Comparison of ENCODE assay signal across 9 mouse cellular contexts in the genomic region with DNA sequence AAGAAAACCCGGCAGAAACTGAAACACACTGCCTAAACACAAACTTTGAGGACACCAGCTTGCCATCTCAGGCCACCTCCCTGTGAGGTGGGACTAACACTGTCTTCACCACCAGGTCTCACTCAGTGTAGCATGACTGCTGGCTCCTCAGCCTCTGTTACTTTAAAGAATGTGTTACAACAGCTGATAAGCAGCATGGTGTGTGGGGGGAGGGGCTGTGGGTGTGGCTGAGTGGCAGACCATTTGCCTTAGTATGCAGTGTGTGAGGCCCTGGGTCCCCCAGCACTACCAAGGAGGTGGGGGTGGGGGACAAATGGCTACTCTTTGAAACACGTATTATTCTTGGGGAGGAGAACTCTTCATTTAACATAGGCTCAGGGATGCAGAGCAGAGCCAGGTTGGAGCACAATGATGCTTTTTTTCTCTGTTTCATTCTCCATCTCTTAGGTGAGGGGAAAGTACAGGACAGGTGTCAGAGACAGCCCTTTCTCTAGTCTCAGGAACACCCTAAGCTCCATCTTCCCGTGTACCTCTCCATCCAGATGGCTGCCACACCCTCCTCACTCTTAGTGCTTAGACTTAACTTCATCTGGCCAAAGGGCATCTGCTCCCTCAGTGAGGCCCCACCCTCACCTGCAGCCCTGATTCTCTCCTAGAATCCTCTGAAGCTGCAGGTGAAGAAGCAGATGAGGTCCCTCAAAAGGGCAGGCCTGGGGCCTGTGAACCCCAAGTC. TPM values are rescaled to one million over a fixed set of nuclear protein-coding genes. Genes with fewer than 3 reads are reported as not detected.
DNase-seq lines count a peak whose midpoint lies in the region; ATAC-seq and TF ChIP-seq lines count a peak whose summit lies in the region.
"Had no signal": no experiment of that assay in that cellular context is flagged by ENCODE, and none has a peak within 500 bp of the region (broad histone marks: within the 10 kb centered on the region; RNA-seq: fewer than 3 reads in every experiment).

No protein-coding gene starts in this region.

- intact Hi-C loops in heart, postnatal 25 days (cut with DNase I) = no loop called here

- TF ChIP-seq EP300 in liver, embryonic 14.5 days (IDR thresholded peaks at IDR 0.05; ENCODE audit: low read depth) = no peak

- H3K4me3 ChIP-seq in G1E (ENCODE audit: low read depth, low read length) = no peak overlapping the region
- no peak overlapping the region for H3K4me3 ChIP-seq in forebrain, embryonic 13.5 days
- H3K4me3 ChIP-seq in liver, embryonic 14.5 days (ENCODE audit: insufficient read depth in 1 of 2, low read depth in 2 of 2, low read length in 2 of 2) = no peak overlapping the region
- H3K4me3 ChIP-seq in cerebellum, adult 2 months (replicated peaks; ENCODE audit: insufficient read depth, low read depth, low read length) = no peak overlapping the region

- no peak for TF ChIP-seq CTCF in G1E (IDR thresholded peaks at IDR 0.05; ENCODE audit: low read depth, low read length)
- TF ChIP-seq CTCF in liver, embryonic 14.5 days (IDR thresholded peaks at IDR 0.05; ENCODE audit: low read depth) = no peak
- TF ChIP-seq CTCF in cerebellum, adult 2 months (IDR thresholded peaks at IDR 0.05; ENCODE audit: borderline replicate concordance, insufficient read depth, low read depth, low read length) = no peak

- peak; percentile 69 for DNase-seq in heart, postnatal 4 days
- no peak for DNase-seq in heart, postnatal 25 days (ENCODE audit: low spot score)
- no peak for DNase-seq in G1E (ENCODE audit: low spot score)
- no peak for DNase-seq in liver, embryonic 14.5 days (ENCODE audit: low read depth in 3 of 3, low spot score in 3 of 3)
- DNase-seq in cerebellum, adult 2 months = no peak
- DNase-seq in thymus, postnatal 36 days = no peak
- no peak for DNase-seq in right cerebral cortex, postnatal 4 days

- peak; percentile 22; the same call in 1 of the 2 replicates for ATAC-seq in G1E (ENCODE audit: extremely low read depth, insufficient number of reproducible peaks, low FRiP score, poor library complexity, severe bottlenecking)
- ATAC-seq in forebrain, embryonic 13.5 days = 0 out of 2 replicates have a peak, but pooled peaks have one; percentile 38
- peak; percentile 41; the same call in 1 of the 2 replicates for ATAC-seq in liver, embryonic 14.5 days (ENCODE audit: insufficient read depth)

- no peak overlapping the region for H3K27ac ChIP-seq in forebrain, embryonic 13.5 days
- no peak overlapping the region for H3K27ac ChIP-seq in liver, embryonic 14.5 days
- H3K27ac ChIP-seq in cerebellum, adult 2 months (ENCODE audit: insufficient read depth, low read length) = no peak overlapping the region

- 8% methylated on average over 3 of the region's 3 CpGs for WGBS in forebrain, embryonic 13.5 days
- WGBS in liver, embryonic 14.5 days (ENCODE audit: insufficient replicate concordance) = 11% methylated on average over 3 of the region's 3 CpGs
- 66% methylated on average over 3 of the region's 3 CpGs for WGBS in cerebellum, adult 2 months

- peaks cover 24% of the 10 kb centered on the region for H3K4me1 ChIP-seq in G1E (ENCODE audit: insufficient read depth, low read depth, low read length)
- H3K4me1 ChIP-seq in forebrain, embryonic 13.5 days = peaks cover 19% of the 10 kb centered on the region
- H3K4me1 ChIP-seq in liver, embryonic 14.5 days (replicated peaks; ENCODE audit: control insufficient read depth in 2 of 2, insufficient read depth in 2 of 2, low read length in 1 of 2) = peaks cover 5 to 13% of the 10 kb centered on the region in 2 experiments; a peak in 3 of 4 replicates
- H3K4me1 ChIP-seq in cerebellum, adult 2 months (ENCODE audit: control insufficient read depth, insufficient read depth, low read length) = no peaks in the 10 kb centered on the region

- peaks cover 34% of the 10 kb centered on the region for H3K27me3 ChIP-seq in G1E (ENCODE audit: insufficient read depth, low read length)
- H3K27me3 ChIP-seq in forebrain, embryonic 13.5 days = peaks cover 16% of the 10 kb centered on the region
- H3K27me3 ChIP-seq in liver, embryonic 14.5 days (ENCODE audit: control insufficient read depth, insufficient read depth, low read length) = peaks cover 8% of the 10 kb centered on the region
- no peaks in the 10 kb centered on the region for H3K27me3 ChIP-seq in cerebellum, adult 2 months (ENCODE audit: control insufficient read depth, insufficient read depth, low read length)

- no peak overlapping the region for H3K9ac ChIP-seq in forebrain, embryonic 13.5 days
- no peak overlapping the region for H3K9ac ChIP-seq in liver, embryonic 14.5 days (replicated peaks)

- no peaks in the 10 kb centered on the region for H3K9me3 ChIP-seq in G1E (replicated peaks)
- H3K9me3 ChIP-seq in forebrain, embryonic 13.5 days (replicated peaks) = no peaks in the 10 kb centered on the region
- no peaks in the 10 kb centered on the region for H3K9me3 ChIP-seq in liver, embryonic 14.5 days (ENCODE audit: control insufficient read depth, low read length)

- TF ChIP-seq POLR2A in cerebellum, adult 2 months (IDR thresholded peaks at IDR 0.05; ENCODE audit: borderline replicate concordance, insufficient read depth, low read length) = no peak

- H3K4me2 ChIP-seq in forebrain, embryonic 13.5 days = no peak overlapping the region
- H3K4me2 ChIP-seq in liver, embryonic 14.5 days (ENCODE audit: low read depth) = no peak overlapping the region

- peaks cover 9% of the 10 kb centered on the region for H3K36me3 ChIP-seq in G1E (replicated peaks)
- H3K36me3 ChIP-seq in forebrain, embryonic 13.5 days (ENCODE audit: poor library complexity, severe bottlenecking) = no peaks in the 10 kb centered on the region
- no peaks in the 10 kb centered on the region for H3K36me3 ChIP-seq in liver, embryonic 14.5 days (replicated peaks; ENCODE audit: control insufficient read depth, insufficient read depth, low read depth)

RNA-seq across cellular contexts. Expression of a gene that starts 5.3 kb away (rescaled TPM):
- total RNA-seq in heart, postnatal 4 days (2021) = not detected
- total RNA-seq in heart, postnatal 25 days (2021) = not detected
- total RNA-seq in G1E (2014; fragmentation: Nextera tagmentation) (not detected in 2 replicates), G1E (2017) (0.11 TPM in 1 of 2 replicates, not detected in the other)
- not detected in 2 replicates for polyA plus RNA-seq in G1E (2012)
- not detected in 2 replicates for polyA plus RNA-seq in forebrain, embryonic 13.5 days (2015; fragmentation: Nextera tagmentation; extraction: Ambion mirVana)
- not detected in 2 replicates for polyA plus RNA-seq in liver, embryonic 14.5 days (2012; rRNA removed)
- polyA plus RNA-seq in liver, embryonic 14.5 days (2014; fragmentation: Nextera tagmentation; extraction: Ambion mirVana) = not detected in 2 replicates
- 1.4 and 1.5 TPM in 2 replicates for polyA plus RNA-seq in cerebellum, adult 2 months (2012; rRNA removed)
- total RNA-seq: heart, postnatal 10 days had no signal

RNA-seq across cellular contexts. Expression of a gene that starts 11.5 kb away (rescaled TPM):
- 10 to 100 TPM; 11.9 to 12.3 TPM for total RNA-seq in heart, postnatal 4 days (2021)
- 1 to 10 TPM; 6.8 to 8.9 TPM for total RNA-seq in heart, postnatal 25 days (2021)
- 14.1 and 14.3 TPM in 2 replicates for total RNA-seq in G1E (2014; fragmentation: Nextera tagmentation)
- 10.0 and 10.5 TPM in 2 replicates for total RNA-seq in G1E (2017)
- 3.3 and 3.4 TPM in 2 replicates for polyA plus RNA-seq in G1E (2012)
- polyA plus RNA-seq in forebrain, embryonic 13.5 days (2015; fragmentation: Nextera tagmentation; extraction: Ambion mirVana) = 20.0 and 20.3 TPM in 2 replicates
- 4.5 and 5.1 TPM in 2 replicates for polyA plus RNA-seq in liver, embryonic 14.5 days (2012; rRNA removed)
- polyA plus RNA-seq in liver, embryonic 14.5 days (2014; fragmentation: Nextera tagmentation; extraction: Ambion mirVana) = 2.0 and 2.3 TPM in 2 replicates
- polyA plus RNA-seq in cerebellum, adult 2 months (2012; rRNA removed) = 39.5 and 40.3 TPM in 2 replicates

RNA-seq across cellular contexts. Expression of a gene that starts 19.8 kb away (rescaled TPM):
- not detected for total RNA-seq in heart, postnatal 4 days (2021)
- total RNA-seq in heart, postnatal 25 days (2021) = not detected
- total RNA-seq in G1E (2014; fragmentation: Nextera tagmentation) = not detected in 2 replicates
- not detected in 2 replicates for total RNA-seq in G1E (2017)
- polyA plus RNA-seq in G1E (2012) = not detected in 2 replicates
- not detected in 2 replicates for polyA plus RNA-seq in forebrain, embryonic 13.5 days (2015; fragmentation: Nextera tagmentation; extraction: Ambion mirVana)
- not detected in 2 replicates for polyA plus RNA-seq in liver, embryonic 14.5 days (2012; rRNA removed)
- polyA plus RNA-seq in liver, embryonic 14.5 days (2014; fragmentation: Nextera tagmentation; extraction: Ambion mirVana) = not detected in 2 replicates
- 0.06 TPM in 1 of 2 replicates, not detected in the other for polyA plus RNA-seq in cerebellum, adult 2 months (2012; rRNA removed)
- total RNA-seq: heart, postnatal 10 days had no signal

RNA-seq across cellular contexts. Expression of a gene that starts 40.0 kb away (rescaled TPM):
- total RNA-seq in heart, postnatal 4 days (2021) = 10 to 100 TPM; 34.5 to 37.0 TPM
- total RNA-seq in heart, postnatal 25 days (2021) = 10 to 100 TPM; 24.6 to 24.8 TPM
- total RNA-seq in G1E (2014; fragmentation: Nextera tagmentation) (18.0 and 26.6 TPM in 2 replicates), G1E (2017) (16.6 and 19.4 TPM in 2 replicates)
- 7.4 and 19.2 TPM in 2 replicates for polyA plus RNA-seq in G1E (2012)
- 56.5 and 63.9 TPM in 2 replicates for polyA plus RNA-seq in forebrain, embryonic 13.5 days (2015; fragmentation: Nextera tagmentation; extraction: Ambion mirVana)
- polyA plus RNA-seq in liver, embryonic 14.5 days (2012; rRNA removed) = 13.9 and 15.6 TPM in 2 replicates
- polyA plus RNA-seq in liver, embryonic 14.5 days (2014; fragmentation: Nextera tagmentation; extraction: Ambion mirVana) = 20.7 and 21.1 TPM in 2 replicates
- 35.5 and 38.8 TPM in 2 replicates for polyA plus RNA-seq in cerebellum, adult 2 months (2012; rRNA removed)

RNA-seq across cellular contexts. Expression of a gene that starts 48.2 kb away (rescaled TPM):
- 100 to 1,000 TPM; 122 to 125 TPM for total RNA-seq in heart, postnatal 4 days (2021)
- 100 to 1,000 TPM; 160 to 162 TPM for total RNA-seq in heart, postnatal 25 days (2021)
- total RNA-seq in G1E (2014; fragmentation: Nextera tagmentation) = 11.1 and 12.3 TPM in 2 replicates
- 12.1 and 12.5 TPM in 2 replicates for total RNA-seq in G1E (2017)
- 2.5 and 4.4 TPM in 2 replicates for polyA plus RNA-seq in G1E (2012)
- 63.2 and 70.0 TPM in 2 replicates for polyA plus RNA-seq in forebrain, embryonic 13.5 days (2015; fragmentation: Nextera tagmentation; extraction: Ambion mirVana)
- polyA plus RNA-seq in liver, embryonic 14.5 days (2012; rRNA removed) = 8.1 and 8.5 TPM in 2 replicates
- 6.7 and 7.9 TPM in 2 replicates for polyA plus RNA-seq in liver, embryonic 14.5 days (2014; fragmentation: Nextera tagmentation; extraction: Ambion mirVana)
- 86.5 and 95.1 TPM in 2 replicates for polyA plus RNA-seq in cerebellum, adult 2 months (2012; rRNA removed)
